Mouse (Mus musculus) olfactory bulb, adult 2 months (tissue): ENCODE data around the gene Gpr35.

Source experiments
- CTCF ChIP-seq: fragments of 200-500 bp; IDR thresholded peaks from 2 replicates; pipeline ENCODE4 v1.5.1; 2012; ENCODE audit warnings: low read depth, mild to moderate bottlenecking, low read length, moderate library complexity; ENCODE audit not compliant: insufficient read depth
- POLR2A ChIP-seq: fragments of 200-500 bp; IDR thresholded peaks from 2 replicates; pipeline ENCODE4 v1.6.1; 2012; ENCODE audit warnings: mild to moderate bottlenecking, low read depth, low read length, moderate library complexity; ENCODE audit not compliant: insufficient read depth

GRCm38 (mm10) chr1:93029387-93029786 lies 78.7 kb downstream of the Gpr35 start:
- TF ChIP-seq CTCF = no peak
- TF ChIP-seq POLR2A = no peak
